Mouse (Mus musculus): Measurements from ENCODE around the gene Gpr61.

Gene Gpr61

DNA sequence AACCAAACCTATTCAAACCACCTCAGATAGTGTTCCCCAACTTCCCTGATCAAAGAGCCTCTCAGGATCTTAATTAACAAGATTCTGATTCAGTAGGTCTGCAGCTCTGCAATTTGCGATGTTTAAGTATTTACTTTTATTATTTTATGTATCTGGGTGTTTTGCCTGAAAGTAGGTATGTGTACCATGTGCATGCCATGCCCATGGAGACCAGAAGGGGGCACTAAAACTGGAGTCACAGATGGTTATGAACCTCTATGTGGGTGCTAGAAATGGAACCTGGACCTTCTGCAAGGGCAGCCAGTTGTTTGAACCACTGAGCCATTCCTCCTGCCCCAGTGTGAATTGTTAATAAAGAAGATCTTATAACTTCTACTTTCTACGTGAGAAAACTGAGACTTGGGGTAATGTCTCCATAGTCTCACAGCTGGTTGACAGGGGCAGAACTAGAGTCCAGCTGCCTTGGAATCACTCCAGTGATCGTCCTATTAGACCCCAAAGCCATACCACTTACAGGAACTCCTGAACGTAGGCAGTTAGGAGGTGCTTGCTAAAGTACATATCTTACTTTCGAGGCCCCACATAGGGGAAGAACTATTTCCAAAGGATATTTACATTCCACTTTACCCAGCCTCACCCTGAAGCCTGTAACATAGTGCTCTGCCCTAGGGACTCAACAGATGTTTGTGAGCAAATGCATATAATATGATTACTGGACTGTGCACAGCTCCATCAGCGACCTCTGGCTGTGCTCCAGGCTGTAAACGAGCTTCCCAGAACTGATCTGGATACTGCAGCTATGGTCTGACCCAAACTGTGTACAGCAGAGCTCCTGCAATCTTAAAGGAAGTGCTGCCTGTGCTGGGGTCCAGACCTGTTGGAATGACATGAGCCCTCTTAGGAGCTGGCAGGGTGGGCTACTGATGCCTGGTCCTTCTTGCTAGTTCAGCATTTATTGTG, 24.4 kb upstream of the Gpr61 start:
- no peak for DNase-seq (ENCODE audit: low spot score)

- no peak for DNase-seq (ENCODE audit: low spot score)
These were observed 20.2 kb upstream of the Gpr61 start for GRCm38 (mm10) chr3:108174672-108175531.

DNA sequence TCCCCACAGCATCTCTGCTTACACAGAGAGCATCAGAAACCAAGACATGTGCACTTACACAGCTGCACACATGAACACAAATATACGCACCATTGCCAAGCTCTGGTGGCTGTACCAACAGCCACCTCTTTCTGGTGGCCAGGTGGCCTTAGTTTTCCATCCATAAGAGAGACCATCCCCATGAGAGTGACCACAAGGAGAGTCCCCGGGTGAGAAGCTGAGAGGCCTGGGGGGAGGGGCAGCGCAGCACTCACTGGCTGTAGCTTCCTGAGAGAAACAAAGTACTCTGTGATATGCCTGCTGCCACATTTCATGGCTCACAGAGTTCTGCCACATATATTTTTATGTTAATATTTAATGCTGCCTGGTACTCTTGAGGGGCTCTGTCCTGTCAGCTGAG, 14.5 kb upstream of the Gpr61 start:
- DNase-seq (ENCODE audit: low spot score): no peak

DNA sequence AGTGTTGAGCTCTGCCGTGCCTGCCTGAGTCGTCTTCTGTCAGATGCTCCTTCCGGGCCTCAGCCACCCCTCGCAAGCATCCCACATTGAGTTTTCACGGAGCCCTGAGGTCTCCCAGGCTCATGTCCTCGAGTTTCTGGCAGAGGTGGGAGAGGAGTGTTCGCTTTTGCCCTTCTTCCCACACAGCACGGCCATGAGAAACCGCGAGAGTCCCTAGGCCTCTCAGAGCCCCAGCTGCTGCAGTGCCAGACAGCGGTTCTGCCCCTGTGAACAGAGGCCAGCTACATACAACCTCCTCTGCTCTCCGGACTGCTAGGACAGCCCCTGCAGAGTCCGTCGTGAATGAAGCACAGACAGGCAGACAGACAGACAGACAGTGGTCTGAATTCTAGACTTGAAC, 12.8 kb upstream of the Gpr61 start:
- DNase-seq (ENCODE audit: low spot score): no peak

DNA sequence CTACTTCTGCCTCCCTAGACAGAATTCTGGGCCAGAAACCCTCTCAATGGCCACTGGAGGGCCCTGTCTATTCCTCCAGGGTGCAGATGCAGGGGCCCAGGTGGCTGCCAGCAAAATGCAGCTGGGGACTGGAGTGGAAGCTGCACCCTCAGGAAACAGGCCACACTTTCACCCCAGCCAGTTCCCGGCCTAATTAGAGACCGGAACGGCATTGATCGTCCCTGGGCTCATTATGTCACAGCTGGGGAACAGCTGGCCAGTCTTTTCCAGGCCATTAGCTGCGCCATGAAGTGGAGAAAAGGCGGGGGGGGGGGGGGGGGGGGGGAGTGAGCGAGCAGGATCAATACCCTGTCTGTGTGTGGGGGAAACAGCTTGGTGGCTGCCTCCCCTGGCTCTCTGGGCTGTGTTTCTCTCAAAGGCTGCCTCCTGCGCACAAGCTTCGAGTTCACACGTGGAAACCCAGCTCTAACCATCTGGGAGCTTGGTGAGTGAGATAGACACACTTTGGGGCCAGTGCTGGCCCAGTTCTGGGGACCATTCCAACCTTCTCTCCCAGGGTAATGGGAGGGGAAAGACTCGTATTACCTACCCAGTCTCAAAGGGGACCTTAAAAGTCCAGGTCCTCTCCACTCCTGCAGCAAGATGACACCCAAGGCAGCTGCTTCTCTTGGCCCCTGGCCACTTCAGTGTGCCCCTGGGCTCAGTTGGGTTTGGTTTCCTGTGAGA, 12.0 kb upstream of the Gpr61 start:
- DNase-seq (ENCODE audit: low spot score): no peak

DNA sequence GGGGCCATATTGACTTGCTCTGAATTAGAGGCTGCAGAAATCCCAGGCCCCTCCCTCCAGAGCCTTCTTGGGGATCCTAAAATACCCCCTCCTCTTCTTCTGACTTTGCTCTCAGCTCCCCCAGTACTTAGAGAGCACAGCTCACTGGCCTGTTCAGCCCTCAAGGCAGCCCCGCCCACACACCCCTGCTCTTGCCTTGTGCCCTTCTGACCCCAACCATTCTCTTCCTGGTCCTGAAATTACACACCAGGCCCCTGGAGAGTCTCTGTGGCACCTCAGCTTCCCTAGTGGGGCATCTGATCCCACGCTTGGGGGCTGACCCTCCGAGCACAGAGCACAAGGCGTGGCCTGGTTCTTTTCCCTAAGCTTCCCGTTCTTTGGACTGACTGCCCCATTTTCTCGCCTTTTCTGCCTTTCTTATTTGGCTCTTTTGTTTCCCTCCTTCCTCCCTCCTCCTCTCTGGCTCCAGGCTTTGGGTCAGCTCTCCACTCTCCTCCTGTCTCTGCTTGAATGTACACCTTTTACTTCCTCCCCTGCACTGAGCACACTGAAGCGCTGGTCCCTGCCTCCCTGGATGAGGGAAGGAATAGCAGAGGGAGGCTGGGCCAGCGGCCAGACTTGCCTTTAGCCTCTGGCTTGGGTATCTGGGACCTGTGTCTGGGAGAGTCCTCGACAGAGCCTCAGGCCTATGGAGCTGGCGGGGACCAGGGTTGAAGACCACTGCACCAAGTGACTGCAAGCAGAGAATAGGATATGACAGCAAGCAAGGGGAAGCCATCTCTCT, 11.0 kb upstream of the Gpr61 start:
- DNase-seq (ENCODE audit: low spot score): no peak

- peak; percentile 82 for DNase-seq (ENCODE audit: low spot score)
These were observed 10.1 kb upstream of the Gpr61 start for GRCm38 (mm10) chr3:108164807-108165206.

DNA sequence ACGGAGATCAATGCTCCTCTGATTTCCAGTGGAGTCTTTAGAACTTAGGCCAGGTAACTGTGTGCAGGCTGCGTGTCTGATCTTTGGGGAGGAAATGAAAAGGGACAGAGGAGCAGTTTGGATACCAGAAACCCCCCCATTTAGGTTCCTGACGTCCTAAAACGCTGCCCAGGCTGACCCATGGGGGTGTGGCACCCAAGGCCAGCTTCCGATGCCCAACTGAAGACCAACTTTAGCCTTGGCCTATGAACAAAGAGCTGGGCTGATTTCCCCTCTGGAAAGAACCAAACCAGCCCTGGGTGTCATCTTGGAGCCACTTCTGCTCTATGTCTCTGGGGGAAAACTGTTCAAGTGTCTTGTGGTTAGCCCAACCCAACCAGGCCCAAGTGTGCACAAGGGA, 9.4 kb upstream of the Gpr61 start:
- no peak for DNase-seq (ENCODE audit: low spot score)

GRCm38 (mm10) chr3:108158383-108159037, 3.8 kb upstream of the Gpr61 start:
- peak; percentile 52 for DNase-seq (ENCODE audit: low spot score)

- no peak for DNase-seq (ENCODE audit: low spot score)
These were observed 2.4 kb downstream of the Gpr61 start for GRCm38 (mm10) chr3:108152290-108152689.

DNA sequence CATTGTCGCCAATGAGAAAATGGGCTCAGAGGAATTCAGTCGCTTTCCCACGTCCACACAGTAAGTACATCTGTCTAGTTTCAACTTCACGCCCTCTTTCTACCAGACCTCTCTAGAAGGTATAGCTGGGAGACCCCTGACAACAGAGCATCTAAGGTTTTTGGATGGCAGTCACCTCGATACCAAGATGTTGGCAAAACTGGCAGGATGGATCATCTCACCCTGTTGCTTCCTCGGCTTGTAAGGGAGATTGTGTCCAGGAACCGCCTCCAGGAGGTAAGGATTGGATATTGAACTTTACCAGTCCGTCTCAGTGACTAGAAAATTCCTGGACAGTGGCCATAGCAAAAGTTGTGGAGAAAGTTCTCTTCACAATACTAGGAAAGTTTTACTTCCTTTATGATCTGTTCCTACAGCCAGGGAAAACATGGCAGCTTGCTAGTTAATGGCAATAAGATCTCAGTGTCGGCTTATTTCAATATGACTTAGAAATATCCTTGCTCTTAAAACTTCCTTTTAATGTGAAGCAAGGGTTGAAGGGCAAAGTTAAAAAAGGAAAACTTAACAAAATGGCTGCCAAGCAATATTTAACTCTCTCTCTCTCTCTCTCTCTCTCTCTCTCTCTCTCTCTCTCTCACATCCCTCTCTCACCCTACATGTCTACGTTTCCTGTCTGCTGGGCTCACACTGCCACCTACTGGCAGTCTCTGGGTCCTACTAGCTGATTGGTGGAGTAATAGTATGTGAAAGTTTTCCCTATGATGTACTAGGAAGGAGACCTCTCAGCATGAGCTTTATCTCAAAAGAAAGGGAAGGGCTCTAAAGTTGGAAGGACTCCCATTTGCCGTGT, 7.1 kb downstream of the Gpr61 start:
- peak; percentile 94 for DNase-seq (ENCODE audit: low spot score)

- DNase-seq (ENCODE audit: low spot score): no peak
These were observed 8.0 kb downstream of the Gpr61 start for GRCm38 (mm10) chr3:108146671-108147070.

DNA sequence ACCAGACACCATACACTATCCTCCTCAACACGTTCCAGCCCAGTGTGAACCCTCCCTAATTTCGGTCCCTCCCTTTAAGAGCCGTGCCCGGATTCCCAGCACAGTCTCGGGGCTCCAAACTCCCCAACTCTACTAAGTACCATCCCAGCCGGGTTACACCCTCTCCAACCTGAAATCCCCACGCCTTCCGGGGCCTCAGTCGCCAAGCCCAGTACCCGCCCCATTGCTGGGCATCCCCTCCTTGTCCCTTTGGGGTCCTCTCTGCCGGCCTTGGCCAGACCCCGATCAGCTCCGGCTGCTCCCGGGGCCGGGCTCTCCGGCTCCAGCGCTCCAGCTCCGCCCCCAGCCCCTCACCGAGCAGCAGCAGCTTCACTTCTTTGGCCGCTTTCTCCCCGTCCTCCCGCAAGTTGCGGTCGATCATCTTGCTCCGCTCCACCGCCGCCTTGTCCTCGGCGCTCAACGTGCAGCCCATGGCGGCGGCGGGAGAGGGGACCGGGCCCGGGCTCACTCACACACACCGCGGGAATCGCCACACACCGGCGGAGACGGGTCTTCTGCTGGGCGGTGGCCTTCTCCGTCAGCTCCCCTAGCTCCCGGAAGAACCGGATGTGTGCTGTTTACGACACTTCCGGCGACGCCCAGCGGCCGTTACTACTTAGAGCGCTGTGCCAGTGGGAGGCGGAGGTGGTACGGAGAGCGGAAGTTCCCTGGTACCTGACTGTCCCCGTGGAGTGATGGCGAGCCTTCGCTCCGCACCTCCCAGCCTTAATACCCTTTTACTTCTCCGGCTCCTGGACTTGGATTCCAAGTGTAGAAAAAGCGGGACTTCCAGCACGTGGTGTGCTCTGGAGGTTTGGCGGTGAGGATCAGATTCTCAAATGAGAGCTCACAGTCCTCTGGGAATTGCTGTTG, 8.9 kb downstream of the Gpr61 start, which contains the start of gene Gnai3:
Gene Gnai3 (minus strand): TSS at position 613 of the 912 bp plus-strand sequence.
- peak; percentile 64 for DNase-seq (ENCODE audit: low spot score)

- DNase-seq (ENCODE audit: low spot score): no peak
These were observed 13.9 kb downstream of the Gpr61 start for GRCm38 (mm10) chr3:108140786-108141185.

DNA sequence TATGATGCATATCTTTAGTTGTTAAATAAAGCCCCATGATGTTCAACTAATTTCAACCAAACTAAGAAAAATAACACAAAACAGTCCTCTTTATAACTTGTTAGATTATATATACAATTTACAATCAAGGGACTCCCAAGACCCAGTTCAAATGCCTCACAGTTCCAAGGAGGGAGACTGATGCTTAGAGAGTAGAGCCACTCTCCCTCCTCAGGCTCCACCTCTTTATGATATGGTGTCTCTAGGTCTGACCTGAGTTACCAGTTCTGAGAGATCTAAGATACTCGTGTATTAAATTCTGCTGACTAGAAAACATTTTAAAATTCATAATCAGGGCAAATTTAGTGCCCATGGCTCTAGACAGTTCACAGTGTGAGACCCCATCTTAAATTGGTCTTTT, 15.6 kb downstream of the Gpr61 start:
- no peak for DNase-seq (ENCODE audit: low spot score)

GRCm38 (mm10) chr3:108134701-108135100, 20.0 kb downstream of the Gpr61 start:
- no peak for DNase-seq (ENCODE audit: low spot score)

- DNase-seq (ENCODE audit: low spot score): no peak
These were observed 22.2 kb downstream of the Gpr61 start for GRCm38 (mm10) chr3:108132484-108132883.

DNA sequence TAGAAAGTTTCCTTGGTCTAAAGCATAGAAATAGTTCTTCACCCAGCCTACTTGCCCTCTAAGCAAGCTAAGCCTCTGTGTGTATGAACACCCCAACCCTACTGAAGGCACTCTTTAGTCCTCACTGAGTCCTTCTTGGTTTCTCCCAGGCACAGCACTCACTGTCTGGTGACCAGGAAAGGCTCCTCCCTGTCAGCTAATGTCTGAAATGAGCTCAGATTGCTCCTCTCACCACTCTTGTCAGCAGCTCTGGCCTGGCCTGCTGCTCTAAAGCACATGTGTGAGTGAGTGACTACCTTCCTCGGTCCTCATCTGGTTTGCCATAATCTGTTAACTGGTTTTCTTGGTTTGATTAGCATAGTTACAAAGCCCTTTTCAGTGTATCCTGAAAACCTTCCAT, 22.9 kb downstream of the Gpr61 start:
- DNase-seq (ENCODE audit: low spot score): no peak

DNA sequence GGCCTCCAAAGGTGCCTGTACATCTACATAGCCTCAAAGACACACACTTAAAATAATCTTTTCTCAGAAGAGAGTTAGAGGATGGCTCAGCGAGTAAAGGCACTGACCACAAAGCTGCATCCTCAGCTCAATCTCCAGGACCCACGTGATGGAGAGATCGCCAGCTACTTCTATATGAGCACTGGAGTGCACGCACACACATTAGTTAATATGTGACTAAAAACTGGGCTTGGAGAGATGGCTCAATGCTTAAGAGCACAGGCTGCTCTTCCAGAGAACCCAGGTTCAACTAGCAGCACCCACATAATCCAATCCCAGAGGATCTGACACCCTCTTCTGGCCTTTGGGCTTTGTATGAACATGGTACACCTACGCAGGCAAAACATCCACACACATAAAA, 23.5 kb downstream of the Gpr61 start:
- DNase-seq (ENCODE audit: low spot score): no peak
